Mouse (Mus musculus): ENCODE measurements at regions not wholly inside any gene's neighbourhood (a gene's known extent, or its start where the extent isn't known, plus 50 kb on each side); places are given as distances from the start of the nearest gene placed in this dataset.

GRCm38 (mm10) chr16:39102151-39102550 lies 209.7 kb downstream of the Igsf11 start:
- peak in 1 of 2 experiments; percentile 18 for DNase-seq (ENCODE audit: low spot score in 2 of 2)

GRCm38 (mm10) chr16:39103360-39104095 lies 211.1 kb downstream of the Igsf11 start:
- DNase-seq (ENCODE audit: low spot score in 2 of 2): no peak

GRCm38 (mm10) chr16:39109383-39110033 lies 217.0 kb downstream of the Igsf11 start:
- DNase-seq (ENCODE audit: low spot score in 2 of 2): peak; percentile 78 to 83

DNA sequence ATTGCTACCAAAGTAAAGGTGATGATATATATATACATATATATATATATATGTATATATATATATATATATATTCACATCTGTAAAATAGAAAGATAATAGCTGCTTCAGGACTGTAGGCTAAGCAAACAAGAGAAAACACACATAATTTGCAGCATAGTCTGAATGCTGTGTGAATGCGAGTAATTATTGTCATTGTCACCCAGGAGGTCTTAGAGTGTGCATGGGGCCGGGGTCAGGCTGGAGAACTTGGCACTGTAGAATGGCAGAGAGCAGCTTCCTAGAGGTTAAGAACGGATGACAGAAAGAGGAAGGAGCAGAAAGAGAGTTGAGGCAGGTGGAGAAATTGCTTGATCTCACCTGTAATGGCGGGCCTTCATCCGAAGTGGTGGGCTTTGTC lies 217.6 kb downstream of the Igsf11 start:
- DNase-seq (ENCODE audit: low spot score in 2 of 2): no peak

DNA sequence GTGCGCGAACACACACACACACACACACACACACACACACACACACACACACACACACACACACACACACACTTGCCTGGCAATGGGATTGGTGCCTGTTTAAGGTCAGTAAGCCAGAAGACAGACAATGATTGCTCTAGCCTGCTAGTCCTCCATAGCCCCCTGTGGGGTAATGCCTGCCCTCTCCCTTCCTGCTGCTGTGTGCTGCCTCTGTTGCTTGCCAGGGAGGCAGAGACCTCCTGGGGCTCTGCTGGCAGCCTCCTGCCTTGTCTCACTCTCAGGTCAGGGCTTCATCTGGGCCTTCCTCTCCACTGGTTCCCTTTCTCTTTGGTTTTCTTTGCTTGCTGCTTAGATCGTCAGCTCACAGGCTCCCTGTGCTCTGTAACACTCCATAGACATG lies 225.6 kb downstream of the Igsf11 start:
- DNase-seq (ENCODE audit: low spot score in 2 of 2): no peak

DNA sequence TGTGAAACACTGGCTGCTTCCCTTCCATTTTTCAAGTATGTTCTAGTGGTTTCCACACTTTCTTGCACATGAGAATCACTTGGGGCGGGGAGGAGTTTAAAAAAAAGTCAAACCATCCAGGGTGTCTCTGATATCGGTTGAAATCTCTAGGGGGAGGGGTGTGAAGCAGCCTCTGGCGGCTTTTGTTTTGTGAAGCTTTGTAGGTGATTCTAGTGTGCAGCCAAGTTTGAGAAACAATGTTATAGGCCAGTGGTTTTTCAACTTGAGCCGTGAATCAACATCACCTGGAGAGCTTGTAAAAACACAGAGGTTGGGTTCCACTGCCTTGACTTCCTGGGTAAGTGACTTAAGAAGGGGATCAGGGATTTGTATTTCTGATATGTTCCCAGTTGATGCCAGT lies 227.3 kb downstream of the Igsf11 start:
- DNase-seq (ENCODE audit: low spot score in 2 of 2): no peak

DNA sequence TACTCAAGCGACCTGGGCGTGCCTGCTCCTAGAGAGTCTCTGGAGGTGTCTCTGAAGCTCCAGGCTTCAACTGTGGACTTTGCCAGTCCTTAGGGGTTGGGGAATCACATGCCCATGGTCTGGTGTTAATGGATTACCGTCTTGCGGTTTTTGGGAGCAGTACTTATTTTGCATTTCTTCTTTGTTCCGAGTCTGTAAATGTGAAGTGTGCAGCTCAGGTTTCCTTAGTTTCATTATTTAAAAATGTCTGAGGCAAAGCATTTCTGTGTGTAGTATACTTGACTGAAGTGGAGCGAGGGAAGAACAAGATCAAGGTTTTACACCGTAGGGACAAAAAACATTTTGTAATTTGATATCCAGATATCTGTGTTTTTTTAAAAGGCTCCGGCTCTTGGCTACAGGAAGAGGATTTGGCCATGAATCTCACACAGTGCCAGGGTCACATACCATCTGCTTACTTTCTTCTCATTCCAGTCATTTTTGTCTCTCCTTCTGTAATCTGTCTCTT lies 231.0 kb downstream of the Igsf11 start:
- no peak for DNase-seq (ENCODE audit: low spot score in 2 of 2)

GRCm38 (mm10) chr16:39132459-39132858 lies 240.0 kb downstream of the Igsf11 start:
- DNase-seq (ENCODE audit: low spot score in 2 of 2): no peak

DNA sequence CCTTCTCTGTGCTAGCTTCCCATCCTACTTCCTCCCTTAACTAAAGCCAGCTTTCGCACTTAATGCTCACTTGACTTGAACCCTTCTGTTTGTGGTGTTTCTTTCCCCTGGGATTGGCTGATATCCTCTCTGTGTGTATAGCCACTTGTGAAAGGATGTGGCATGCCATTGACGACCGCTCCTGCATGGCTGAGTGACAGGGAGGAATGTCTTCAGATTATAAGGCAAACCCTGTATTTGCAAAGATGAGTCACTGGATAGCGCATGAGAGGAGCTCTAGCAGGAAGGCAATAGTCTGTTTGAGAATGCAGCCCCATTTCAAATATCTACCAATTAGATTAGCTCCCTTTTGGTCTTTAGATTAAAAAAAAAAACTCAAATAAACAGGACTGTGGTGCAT lies 243.3 kb downstream of the Igsf11 start:
- DNase-seq (ENCODE audit: low spot score in 2 of 2): no peak

GRCm38 (mm10) chr16:39147151-39147550 lies 254.7 kb downstream of the Igsf11 start:
- DNase-seq (ENCODE audit: low spot score in 2 of 2): peak; percentile 41 to 44

DNA sequence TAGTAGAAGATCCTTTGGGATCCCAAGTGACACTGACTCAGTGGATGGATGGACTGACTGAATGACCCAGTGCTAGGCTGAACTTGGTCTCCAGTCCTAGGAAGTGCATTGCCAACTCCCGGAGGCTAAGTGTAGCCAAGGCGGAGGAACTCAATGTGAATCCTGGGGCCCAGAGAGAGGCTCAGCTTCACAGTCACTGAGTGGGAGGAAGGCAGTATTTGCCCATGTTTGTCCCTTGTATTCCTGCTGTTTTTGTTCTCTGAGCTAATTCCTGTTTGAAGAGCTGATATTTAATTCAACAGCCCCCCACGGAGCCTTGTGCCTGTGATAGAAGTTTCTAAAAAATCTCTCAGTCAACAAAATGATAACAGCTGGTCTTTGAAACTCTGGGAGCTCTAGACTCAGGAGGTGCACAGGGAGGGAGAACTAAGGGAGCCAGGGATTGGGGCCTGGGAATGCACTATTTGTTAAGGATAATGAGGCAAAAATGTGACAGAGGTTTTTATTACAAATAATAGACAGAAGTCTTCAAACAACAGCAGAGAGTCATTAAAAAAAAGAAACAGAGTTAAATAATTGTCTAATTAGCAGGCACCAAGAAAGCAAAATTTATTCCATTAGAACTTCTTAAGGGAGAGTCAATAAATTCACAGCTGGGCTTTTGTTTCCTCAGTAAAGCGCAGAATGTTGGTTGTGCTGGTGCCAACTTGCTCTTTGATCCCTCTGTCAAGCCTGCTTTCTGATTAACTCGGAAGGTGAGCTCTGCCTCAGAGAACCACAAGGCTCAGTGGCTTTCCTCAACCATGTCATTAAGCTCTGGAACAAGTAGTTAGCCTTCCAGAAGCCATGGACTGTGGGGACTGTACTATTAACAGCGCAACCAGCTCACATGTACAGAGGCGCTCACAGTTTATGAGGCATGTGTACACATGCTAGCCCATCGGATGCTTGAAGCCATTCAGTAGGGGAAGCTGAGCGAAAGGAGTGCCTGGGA lies 259.2 kb downstream of the Igsf11 start:
- DNase-seq (ENCODE audit: low spot score in 2 of 2): no peak

DNA sequence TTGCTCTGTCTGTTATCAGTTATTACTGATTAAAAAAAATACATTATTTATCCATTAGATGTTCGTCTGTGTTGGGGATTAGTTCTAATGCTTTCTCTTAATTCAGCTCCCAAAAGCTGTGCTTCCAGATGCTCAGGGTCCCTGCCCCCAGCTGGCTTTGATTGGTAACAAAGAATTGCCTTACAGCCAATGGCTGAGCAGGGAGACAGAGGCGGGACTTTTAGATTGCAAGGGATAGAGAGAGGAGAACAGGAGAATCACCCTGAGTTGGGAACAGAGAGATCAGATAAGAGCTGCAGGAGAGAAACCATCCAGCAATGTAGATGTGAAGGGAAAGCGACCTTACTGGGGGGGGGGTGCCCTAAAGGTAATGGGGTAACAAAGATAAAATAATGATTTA lies 266.4 kb downstream of the Igsf11 start:
- no peak for DNase-seq (ENCODE audit: low spot score in 2 of 2)

DNA sequence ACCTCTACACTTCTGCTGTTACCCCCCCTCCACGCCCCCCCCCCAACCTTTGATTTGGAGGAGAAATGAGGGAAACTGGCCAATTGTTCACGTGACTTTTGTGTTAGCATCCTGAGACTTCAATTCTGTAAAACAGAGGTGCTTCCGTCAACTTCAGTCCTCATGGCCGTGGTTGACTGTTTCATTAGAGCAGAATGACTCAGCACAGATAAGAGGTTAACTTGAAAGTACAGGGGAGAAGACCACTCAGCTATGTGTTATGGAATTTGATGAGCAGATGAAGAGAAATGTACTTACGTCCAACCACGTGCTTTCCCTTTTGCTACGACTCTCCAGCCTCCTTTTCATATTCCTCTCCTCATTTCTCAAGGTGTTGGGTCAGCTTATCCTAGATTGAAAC lies 267.3 kb downstream of the Igsf11 start:
- DNase-seq (ENCODE audit: low spot score in 2 of 2): no peak

- no peak for DNase-seq (ENCODE audit: low spot score in 2 of 2)
Measured at GRCm38 (mm10) chr16:39162684-39163083, 270.2 kb downstream of the Igsf11 start.

GRCm38 (mm10) chr16:39191861-39192260 lies 299.4 kb downstream of the Igsf11 start:
- DNase-seq (ENCODE audit: low spot score in 2 of 2): no peak

DNA sequence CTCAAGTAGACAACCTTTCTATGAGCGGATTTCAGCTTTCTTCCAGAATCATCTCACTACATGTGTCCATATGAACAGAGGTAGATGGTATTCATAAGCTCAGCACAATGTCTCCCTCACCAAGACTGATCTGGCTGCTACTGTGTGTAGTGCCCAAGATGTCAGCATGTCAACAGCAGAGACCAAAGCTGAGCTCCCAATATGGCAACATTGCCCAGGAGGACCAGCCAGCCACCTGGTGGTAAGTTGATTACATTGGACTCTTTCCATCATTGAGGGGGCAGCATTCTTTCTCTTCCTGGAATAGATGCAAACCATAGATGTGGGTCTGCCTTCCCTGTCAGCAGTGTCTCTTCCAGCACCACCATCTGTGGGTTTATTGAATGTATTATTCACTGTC lies 303.0 kb downstream of the Igsf11 start:
- DNase-seq (ENCODE audit: low spot score in 2 of 2): no peak

DNA sequence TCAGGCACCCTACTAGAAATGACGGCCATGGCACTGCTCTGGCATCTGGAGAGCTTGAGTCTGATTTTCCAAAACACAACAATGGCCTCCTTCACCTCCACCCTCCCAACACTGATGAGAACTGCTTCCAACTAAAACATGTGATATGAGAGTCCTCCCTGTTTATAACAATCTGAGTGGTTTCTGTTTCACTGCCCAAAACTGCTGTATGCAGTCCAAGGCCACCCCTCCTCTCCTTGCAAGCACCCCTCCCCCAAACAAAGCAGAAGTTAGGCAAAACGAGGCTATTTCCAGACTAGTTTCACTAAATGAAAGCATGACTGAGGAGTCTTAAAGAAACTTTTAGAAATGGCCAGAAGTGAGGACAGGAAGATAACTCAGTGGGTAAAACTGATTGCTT lies 304.4 kb downstream of the Igsf11 start:
- no peak for DNase-seq (ENCODE audit: low spot score in 2 of 2)

DNA sequence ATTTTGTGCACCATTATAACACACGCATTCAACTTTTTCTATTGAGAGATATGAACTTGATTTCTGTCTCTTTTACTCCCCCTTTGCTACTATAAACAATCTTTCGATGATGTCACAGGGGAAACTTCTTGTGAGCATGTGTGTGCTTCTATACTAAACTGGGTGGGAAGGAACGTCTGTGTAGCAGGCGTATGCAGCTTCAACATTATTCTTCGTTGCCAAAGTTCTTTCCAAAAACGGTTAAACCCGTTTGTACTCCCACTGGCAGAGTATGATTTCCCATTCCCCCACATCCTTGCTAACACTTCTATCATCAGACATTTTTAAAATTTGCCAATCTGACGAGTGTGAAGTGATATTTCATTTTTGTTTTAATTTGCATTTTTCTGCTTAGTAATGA lies 331.1 kb downstream of the Igsf11 start:
- peak; percentile 31 to 69 for DNase-seq (ENCODE audit: low spot score in 2 of 2)

- DNase-seq (ENCODE audit: low spot score in 2 of 2): peak in 1 of 2 experiments; percentile 16
Measured at GRCm38 (mm10) chr16:39229501-39229900, 337.0 kb downstream of the Igsf11 start.

DNA sequence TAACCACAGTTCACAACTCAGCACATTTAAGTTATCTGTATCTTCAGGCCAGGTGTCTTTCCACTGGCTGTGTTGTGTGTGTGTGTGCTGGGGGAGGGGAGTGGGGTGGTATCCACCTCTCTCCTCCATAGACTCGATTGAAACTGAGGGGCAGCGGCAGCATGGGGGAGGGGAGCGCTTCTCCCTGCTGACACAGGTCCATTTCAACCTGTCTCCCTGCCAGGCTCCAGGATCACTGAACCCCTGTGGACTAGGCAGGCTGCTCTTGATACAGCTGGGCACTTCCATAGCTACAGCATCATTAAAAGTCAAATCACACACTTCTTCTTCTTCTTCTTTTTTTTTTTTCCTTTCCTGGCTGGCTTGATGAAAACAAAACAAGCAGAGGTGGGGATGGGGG lies 338.0 kb downstream of the Igsf11 start:
- DNase-seq (ENCODE audit: low spot score in 2 of 2): peak in 1 of 2 experiments; percentile 18

DNA sequence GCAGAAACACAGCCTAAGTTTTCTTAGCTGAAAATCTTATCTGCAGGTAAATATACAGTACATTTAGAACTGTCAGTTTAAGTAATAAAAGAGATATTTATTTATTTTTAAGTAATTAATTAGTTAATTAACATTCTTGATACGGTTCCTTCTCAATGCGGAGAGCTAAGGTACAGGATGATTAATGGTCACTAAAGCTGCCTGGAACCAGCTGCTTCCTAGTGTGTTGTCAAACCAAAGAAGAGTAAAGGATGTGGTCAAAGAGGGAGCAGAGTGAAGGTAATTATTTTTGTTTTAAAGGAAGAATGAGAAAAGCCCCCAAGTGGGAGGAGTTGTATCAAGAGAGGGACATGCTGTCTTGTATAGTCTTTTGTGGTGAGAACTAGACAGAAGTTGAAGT lies 341.8 kb downstream of the Igsf11 start:
- no peak for DNase-seq (ENCODE audit: low spot score in 2 of 2)

DNA sequence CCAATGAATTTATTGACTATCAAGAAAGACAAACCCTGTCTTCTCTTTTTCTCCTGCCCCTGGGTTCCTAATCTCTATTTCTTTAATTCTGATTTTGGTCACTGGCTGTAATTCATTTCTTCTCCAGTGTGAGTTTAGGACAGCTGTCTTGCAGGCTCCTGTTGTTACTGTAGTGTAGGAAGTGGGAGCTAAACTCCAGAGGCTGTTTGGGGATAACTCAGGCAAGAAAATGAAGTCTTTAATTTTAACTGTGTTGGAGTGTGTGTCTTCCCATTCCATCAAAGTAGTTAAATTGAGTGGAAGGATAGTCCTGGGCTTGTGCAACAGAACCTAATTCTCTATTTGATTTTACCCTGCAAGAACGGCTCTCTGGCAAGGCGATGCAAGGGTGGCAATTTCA lies 381.0 kb downstream of the Igsf11 start:
- DNase-seq (ENCODE audit: low spot score in 2 of 2): no peak

Measured in right cerebral cortex, postnatal 10 days (tissue).